Mouse (Mus musculus) frontal cortex, postnatal 25 days (tissue): Measurements from ENCODE around the gene Rnf11.

ENCODE experiments used
- DNase-seq, 2 experiments: peaks; one replicate each; pipeline ENCODE4 v3.0.0; 2022; ENCODE audit warnings: low spot score in 2 of 2

Rnf11 gene

DNA sequence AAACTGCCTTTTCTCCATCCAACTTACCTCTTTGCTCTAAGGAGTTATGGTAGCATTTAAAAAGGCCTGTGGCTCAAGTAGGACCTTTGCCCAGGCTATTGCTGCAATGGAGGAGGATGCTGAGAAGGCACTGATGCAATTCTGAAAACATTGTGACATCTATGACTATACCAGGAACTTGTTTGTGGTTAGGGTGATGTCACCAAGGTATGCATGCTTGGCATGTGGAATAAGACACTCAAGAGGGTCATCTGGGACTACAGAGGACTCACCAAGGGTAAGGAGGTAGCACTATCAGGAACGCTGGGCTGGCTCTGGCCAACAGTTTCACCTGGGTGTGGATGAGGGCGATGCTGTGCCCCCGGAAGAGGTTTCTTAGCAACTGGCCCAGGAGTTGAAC lies at the start of gene Rnf11:
Gene Rnf11 (minus strand): TSS at position 108 of the 400 bp plus-strand sequence.
- DNase-seq = no peak

DNA sequence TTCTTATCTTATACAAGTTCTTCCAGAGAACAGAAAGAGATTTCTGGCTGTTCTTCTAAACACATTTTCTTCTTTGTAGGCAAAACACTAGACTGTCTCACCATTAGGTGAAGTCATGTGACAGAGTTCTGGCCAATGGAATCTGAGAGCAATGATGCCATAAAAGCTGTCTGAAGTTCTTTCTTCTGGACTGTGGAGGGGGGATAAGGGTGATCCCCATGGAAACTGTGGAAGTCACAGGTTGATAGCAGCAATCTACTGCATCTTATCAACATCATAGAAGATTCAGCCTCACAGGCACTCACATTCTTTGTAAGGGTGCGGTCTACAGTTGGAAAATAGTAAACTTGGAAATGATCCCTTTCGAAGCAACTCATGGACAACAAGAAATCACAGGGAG lies 46.6 kb upstream of the Rnf11 start, which contains the start of gene 4930522H14Rik:
Gene 4930522H14Rik (minus strand): TSS at position 187 of the 400 bp plus-strand sequence.
- DNase-seq = no peak

DNA sequence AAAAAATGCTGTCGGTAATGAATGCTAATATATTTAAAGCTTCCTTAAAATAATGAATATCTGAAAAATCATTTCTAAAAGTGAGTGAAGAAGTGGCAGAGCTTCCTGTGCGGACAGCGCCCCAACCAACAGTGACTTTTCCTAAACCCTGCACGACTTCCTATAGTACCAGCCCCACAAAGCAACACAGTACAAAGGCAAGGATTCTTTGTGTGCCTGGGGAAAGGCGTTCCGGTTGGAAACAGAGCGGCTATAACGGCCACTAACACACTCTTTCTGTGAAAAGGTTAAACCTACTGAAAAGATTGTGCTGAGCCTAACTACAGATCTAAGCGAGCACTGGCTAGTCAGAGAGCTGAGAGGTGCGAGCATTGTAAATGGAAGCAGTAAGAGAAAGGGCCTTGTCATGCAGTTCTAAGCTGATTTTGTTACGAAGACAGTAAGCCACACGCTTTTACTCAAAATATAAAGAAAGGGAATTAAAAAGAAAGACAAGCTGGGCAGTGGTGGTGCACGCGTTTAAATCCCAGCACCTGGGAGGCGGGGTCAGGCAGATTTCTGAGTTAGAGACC lies 45.8 kb upstream of the Rnf11 start:
- DNase-seq = no peak

DNA sequence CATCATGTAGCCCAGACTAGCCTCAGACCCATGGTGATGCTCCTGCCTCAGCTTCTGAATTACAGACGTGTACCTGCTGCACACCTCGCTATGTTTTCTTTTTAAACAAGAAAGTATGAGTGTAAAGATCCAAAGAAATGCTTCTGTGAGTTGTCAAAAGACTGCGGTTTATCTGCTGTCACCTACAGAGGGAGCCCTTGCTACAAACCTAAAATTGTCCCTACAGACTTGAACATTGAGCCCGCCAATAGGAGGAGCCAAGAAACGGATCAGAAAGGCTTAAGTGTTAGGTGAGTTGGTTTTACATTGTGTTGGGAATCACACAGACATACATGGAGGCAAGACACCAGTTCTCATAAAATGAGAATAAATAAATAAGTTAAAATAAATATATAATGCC lies 20.4 kb upstream of the Rnf11 start:
- peak; percentile 4 to 26 for DNase-seq

DNA sequence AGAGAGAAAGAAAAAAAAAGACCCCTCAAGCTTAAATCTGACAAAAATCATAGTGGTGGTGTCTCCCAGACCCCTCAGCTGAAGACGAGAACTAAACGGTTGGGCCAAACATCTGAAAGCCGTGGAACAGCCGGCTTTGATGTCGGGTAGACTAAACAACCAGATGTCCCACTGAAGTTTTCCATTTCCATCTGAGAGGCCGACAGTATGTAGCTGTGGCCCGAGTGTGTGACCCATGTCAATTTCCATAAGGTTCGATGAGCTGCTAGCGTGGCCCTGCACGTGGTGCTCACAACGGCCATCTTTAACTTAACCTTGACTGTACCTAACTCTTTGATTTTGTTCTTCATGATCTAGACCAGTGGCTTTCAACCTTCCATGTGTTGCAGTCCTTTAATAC lies 13.9 kb upstream of the Rnf11 start:
- DNase-seq = no peak

DNA sequence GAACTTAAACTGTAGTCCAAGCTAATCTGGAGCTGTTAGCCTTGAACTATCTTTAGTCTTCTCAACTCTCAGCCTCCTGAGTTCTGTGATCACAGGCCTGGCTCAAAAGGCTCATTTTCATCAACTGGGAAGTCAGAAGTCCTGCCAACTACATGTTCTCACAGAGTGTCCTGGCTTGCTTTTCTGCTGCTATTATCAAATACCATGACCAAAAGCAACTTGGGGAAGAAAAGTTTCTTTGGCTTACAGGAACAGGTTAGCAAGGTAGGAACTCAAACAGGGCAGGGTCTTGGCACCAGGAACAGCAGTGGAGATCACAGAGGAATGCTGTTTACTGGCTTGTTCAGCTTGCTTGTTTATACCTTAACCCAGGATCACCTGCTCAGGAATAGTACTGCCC lies 9.1 kb upstream of the Rnf11 start:
- no peak for DNase-seq

DNA sequence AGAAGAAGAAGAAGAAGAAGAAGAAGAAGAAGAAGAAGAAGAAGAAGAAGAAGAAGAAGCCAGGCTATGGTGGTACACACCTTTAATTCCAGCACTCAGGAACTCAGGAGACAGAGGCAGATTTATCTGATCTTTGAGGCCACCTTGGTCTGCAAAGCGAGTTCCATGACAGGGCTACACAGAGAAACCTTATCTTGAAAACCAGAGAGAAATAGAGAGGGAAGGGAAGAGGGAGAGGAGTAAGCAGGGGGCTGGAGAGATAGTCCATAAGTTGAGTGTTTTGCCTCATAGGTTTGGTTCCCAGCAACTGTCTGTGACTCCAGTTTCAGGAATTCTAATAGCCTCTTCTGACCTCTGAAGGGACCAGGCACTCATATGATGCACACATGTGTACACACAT lies 4.3 kb upstream of the Rnf11 start:
- DNase-seq = no peak

DNA sequence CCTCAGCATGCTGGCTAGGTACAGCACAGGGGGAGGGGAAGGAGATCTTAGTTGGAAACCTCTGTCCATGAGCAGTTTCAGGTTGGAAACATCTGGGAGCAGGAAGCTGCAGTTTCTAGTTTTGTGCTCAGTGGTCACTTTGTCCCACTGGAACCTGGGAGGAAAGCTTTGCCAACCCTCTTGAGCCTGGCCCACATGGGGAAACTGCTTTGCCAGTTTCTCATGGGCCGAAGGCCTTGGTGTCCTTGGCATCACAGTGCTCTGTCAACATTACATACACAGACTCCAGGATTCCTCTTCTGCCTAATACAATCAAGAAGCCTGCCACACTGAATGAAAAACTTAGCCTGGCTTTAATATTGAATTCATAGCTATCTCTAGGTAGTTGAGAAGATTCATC lies 1.8 kb downstream of the Rnf11 start:
- DNase-seq = no peak

DNA sequence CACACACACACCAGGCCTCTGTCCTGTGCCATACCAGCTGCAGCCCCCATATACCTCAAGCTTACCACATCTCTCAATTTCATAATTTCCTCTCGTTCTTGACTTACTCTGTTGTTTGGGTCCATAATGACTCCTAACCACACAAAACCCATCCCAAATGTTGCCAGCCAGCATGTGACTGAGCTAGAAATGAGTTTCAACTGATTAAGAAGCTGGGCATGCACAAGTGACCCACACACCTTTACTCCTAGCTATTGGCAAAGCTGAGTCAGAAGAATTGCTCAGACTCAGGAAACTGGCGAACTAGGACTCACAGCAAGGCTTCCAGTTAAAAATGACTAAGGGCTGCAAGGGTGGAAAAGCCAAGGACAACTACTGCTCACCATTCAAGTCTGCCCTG lies 3.1 kb downstream of the Rnf11 start:
- no peak for DNase-seq

DNA sequence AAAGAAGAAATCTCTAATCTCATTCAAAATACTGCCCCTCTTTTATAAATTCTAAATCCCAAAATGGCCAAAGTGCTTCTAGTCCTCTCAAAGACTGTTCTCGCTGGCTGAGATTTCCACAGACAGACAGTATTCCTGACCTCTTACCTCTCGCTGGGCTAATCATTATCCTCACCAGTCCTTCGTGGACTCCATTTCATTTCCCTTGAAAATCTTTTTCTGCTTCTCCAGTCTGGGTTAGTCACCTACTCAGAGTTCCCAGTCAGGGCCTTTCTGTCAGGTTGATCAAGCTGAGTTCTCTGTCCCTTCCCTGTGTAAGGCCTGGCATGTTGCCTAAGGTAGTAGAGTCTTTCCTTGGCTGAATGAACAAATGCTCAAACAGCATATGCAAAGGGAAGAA lies 7.1 kb downstream of the Rnf11 start:
- DNase-seq = no peak

DNA sequence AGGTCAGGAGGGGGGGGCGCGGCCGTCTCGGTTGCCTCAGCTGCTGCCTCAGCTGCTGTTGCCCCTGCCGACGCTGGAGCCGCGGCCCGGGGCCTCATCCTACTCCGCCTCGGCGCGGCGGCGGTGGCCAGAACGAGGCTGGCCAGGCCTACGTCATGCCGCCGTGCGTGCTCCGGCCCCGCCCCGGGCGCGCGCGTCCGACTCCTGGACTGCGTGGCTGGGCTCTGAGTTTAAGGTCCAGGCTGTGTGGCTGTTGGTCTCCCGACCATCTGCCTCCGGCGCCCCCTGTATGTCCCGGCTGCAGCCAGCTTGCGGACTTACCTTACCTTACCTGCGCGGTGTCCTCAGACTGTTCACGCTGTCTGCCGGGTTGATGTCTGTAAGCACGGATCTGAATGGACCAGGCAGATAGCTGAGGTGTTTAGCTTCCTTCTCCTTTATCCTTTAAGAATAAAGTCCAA lies 7.9 kb downstream of the Rnf11 start:
- DNase-seq = peak; percentile 80 to 82

DNA sequence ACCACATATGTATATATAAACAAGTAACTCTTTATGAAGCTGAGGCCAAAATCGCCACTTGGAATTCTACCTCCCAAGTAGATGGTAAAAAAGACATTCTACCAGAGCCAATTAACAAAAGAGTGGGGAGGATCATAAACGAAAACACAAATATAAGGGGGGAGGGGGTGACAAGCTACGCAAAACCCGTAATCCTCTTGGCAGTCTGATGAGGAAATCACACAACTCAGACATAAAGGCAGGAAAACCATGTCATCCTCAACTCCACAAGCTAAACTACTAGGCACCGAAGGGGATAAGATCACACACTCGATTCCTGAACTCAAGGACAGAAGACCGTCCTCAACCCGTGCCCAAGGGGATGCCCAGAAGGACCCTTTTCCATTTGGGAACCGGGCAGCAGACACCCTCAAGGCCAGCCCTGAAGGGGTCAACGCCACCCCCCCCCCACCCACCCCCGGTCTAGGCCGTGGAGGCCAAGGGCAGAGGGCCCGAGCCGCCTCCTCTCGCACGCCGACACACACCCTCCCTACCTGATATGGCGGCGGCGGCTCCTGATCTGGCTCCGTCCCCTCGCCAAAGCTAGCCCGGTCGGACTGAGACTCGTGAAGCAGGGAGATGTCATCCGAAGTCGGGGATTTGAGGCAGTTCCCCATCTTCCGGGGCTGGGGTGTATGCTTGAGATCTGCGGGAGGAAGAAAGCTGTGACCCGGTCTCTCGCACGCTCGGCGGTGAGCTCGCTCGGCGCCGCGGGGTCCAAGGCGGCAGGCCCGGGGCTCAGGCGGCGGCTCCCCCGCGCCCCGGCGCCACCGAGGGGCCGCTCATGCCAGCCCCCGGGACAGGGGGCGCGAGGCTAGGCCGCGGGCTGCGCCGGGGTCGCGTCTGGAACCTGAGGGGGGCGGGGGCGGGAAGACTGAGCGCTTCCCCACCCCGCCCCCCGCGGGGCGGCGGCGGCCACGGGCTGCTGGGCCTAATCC lies 8.7 kb downstream of the Rnf11 start:
- DNase-seq = peak; percentile 22 to 26

DNA sequence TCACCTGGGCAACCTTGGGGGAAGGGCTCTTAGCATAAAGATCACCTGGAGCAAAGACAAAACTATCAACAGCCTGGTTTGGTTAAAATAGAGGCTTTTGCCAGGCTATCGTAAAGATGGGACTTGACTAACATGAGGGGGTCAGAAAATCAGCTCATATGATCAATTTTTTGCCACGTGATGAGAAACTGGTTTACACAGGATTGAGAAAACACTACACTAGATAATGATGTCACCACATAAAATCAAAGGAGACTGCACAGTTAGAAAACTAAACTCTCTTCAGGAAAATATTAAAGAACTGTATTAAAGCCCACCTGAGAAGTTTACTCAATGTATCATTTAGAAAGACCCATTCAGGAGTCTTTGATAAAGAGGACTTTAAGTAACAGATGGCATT lies 9.4 kb downstream of the Rnf11 start:
- DNase-seq = no peak

DNA sequence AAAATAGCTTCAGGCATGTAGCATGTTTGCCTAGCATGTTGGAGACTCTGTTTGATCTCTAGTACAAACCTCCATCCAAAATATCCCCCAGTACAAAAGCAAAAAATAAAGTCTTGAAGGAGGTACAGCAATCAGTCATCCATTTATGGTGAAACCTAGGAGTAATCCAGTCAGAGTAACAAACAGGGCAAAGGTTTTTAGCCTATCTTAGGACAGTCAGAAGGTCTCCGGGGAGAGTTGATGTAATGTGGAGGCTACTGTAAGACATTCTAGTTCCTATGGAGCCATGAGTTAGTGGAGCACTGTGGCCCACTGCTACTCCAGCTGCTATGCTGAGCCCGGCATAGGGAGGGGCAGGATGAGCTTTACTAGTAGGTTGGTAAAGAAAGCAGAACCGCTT lies 12.0 kb downstream of the Rnf11 start:
- no peak for DNase-seq

DNA sequence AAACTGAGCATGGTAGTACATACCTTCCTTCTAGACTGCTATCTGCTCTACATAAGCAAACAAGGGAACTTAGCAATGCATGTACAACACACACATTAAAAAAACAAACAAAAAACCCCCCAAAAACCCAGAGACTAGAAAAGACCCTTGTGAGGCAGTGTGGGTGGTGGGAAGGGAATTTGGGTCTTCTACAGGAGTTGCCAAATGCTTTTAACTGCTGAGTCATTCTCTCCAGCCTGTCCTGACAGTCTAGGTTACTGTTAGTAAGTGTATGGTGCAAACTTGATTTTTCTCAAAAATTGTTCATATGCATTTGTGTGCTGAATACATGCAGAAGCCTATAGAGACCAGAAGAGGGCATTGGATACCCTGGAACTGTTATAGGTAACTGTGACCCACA lies 12.9 kb downstream of the Rnf11 start:
- DNase-seq = no peak

DNA sequence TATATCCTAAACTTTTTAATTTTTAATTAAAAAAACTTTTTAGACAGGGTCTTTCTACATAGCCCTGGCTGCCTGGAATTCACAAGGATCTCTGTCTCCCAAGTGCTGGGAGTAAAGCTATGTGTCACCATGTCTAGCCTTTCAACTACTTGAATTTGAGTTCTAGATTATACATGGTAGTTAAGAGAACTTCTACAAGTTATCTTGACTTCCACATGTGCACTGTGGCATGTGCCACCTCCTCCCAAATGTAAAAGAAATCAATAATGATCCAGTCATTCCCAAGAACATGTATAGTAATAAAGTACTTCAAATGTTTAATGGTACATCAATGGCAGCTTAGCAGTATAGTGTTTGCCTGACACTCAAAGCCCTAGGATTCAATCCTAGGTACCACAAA lies 16.8 kb downstream of the Rnf11 start:
- DNase-seq = no peak

DNA sequence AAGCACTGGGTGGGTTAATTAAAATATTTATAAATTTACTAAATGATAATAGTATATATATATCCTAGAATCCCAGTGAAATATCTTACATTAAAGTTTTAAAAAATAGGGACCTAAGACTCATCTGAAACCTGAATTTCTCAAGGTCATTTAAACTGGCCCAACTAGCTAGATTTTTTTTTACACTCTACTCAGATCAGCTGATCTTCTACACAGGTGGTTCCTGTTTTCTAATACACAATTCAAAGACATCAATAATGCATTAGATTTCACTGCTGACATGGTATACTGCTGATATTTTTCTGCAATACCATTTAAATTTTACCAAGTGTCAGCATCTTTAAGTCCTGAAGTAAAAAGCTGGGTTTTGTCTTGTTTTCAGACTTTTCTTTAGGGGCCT lies 20.6 kb downstream of the Rnf11 start:
- DNase-seq = no peak

DNA sequence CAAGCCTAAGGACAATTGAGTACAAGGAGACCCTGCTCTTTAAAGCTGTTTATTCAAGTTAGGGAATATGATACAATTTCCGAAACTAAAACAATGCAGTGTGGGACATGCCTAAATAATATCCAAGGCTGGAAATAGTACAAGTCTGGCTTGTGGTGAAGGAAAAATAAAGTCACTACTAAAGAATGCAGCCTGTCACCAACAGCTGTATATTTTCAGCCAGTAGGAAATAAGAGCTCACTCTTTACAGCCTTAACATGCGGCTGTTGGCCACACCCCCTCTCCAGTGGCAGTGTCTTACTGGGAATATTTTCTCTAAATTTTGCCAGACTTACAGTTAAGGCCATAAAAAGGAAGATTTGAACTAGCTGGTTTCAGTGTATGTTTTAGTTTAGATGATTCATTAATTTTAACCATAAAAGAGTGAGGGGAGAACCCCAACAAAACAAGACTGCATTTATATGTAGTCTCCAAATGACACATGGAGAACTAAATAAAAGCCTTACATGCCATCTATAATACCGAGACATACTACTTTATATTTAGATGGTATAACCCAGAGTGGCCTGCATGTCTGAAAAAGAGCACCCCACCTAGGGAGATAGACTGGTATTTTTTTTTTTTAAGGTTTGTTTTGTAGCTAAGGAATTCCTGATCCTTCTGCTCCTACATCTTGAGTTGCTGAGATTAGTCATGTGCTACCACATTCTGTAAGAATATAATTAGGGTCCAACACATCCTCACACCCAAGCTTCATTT lies 23.9 kb downstream of the Rnf11 start:
- no peak for DNase-seq

DNA sequence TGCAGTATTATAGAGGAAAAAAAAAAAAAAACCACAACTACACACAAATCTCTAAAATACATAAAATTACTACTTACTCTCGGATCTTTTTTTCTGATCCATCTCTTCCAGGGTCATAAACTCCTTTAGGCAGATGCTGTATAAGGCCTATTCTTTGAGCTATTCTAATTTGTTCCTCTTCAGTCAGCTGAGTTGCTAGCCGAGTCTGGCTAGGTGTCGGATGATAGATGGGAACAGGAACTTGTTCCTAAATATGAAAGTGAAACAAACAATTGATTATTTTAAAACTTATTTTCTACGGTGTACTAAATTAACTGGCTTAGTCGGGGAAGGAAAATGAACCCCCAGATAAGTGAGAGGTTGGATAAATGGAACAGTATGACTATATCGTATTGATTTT lies 27.7 kb downstream of the Rnf11 start:
- DNase-seq = no peak

DNA sequence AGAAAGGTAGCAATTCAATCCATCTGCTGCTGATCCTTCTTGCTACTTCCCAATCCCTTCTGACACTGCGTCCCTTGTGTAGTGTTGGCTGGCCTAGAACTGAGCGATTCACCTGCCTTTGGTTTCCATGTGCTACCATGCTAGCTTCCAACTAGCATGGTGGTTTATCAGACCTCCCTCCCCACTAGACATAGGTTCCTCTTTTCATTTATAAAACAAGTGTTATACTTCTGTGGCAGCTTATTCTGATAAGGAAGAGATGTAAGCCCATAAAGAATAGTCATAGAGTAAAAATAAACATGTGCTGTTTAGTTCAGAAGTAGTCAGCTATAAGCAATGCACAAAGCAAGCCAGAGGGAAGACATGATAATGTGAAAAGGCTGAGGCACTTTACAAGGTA lies 36.0 kb downstream of the Rnf11 start:
- no peak for DNase-seq

DNA sequence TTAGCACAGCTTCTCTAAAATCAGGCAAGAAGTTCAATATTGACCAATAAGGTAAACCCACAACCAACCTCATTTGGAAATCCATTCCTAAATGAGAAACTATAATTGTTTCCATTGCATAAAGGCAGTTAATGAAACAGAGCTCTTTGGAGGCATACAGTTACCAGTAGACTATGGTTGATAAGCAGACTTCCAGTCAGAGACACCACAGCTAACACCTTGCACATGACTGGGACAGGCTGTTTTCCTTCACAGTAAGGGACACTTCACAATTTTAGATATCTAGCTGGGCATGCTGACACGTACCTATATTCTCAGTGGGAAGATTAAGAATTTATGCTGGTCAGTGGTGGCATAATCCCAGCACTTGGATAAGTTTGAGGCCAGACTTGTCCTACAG lies 38.6 kb downstream of the Rnf11 start:
- no peak for DNase-seq

DNA sequence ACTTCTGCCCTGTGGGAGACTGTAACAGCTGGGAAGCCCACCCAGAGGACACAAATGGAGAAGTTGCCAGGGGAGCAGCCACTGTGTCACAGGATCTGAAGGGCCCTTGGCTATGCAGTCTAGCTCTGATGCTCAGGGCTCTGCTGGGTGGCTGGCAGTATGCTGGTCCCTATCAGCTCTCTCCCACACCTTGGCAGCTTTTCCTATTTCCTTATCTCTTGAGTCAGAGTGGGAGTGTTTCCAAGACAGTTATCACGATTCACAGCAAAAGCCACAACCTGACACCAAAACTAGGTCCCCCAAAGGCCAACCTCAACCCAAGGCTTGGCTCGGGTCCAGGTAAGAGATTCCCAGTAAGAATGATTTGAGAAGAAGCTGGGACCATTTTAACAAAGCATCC lies 39.1 kb downstream of the Rnf11 start:
- DNase-seq = no peak
